Mouse (Mus musculus): ENCODE measurements around the gene Bex4. TPM values are rescaled to one million over a fixed set of nuclear protein-coding genes. Genes with fewer than 3 reads are reported as not detected.

Gene Bex4
- polyA plus RNA-seq, 1 experiment: 37.5 TPM

- no peak for DNase-seq (ENCODE audit: extremely low spot score in 1 of 2, low spot score in 1 of 2)
Observed at GRCm38 (mm10) chrX:136180897-136181553, 42.2 kb downstream of the Bex4 start.

GRCm38 (mm10) chrX:136183107-136183506 is 44.3 kb downstream of the Bex4 start:
- no peak for DNase-seq (ENCODE audit: extremely low spot score in 1 of 2, low spot score in 1 of 2)

Other genes with a start within 250 kb of the Bex4 start
- gene Arxes2, start 145.2 kb upstream of the Bex4 start, polyA plus RNA-seq (2012; rRNA removed): 84.8 and 88.5 TPM in 2 replicates
- gene Arxes1, start 105.6 kb upstream of the Bex4 start, polyA plus RNA-seq (2012; rRNA removed): 23.9 and 25.2 TPM in 2 replicates
- 425 and 460 TPM in 2 replicates for gene Bex2, start 70.8 kb upstream of the Bex4 start, polyA plus RNA-seq (2012; rRNA removed)
- gene Nxf3, start 53.7 kb upstream of the Bex4 start, polyA plus RNA-seq (2012; rRNA removed): 0.04 and 0.10 TPM in 2 replicates
- 67.1 and 69.0 TPM in 2 replicates for gene Tceal8, start 33.3 kb downstream of the Bex4 start, polyA plus RNA-seq (2012; rRNA removed)
- gene Tceal5, start 64.9 kb downstream of the Bex4 start, polyA plus RNA-seq (2012; rRNA removed): 197 and 224 TPM in 2 replicates
- gene Tceal7, start 75.8 kb downstream of the Bex4 start, polyA plus RNA-seq (2012; rRNA removed): 1.3 and 1.4 TPM in 2 replicates
- 132 and 148 TPM in 2 replicates for gene Bex1, start 76.5 kb downstream of the Bex4 start, polyA plus RNA-seq (2012; rRNA removed)
- gene Tceal9, start 106.1 kb downstream of the Bex4 start, polyA plus RNA-seq (2012; rRNA removed): 140 and 143 TPM in 2 replicates
- 584 and 646 TPM in 2 replicates for gene Bex3, start 131.3 kb downstream of the Bex4 start, polyA plus RNA-seq (2012; rRNA removed)

All from frontal cortex, adult 2 months (tissue).